Mouse (Mus musculus) midbrain, embryonic 14.5 days (tissue): ENCODE results near the gene Ptger1. TPM values are rescaled to one million over a fixed set of nuclear protein-coding genes. Genes with fewer than 3 reads are reported as not detected.
A peak's percentile ranks its signal among the peaks of the same experiment; 100 is the strongest.

Source experiments
- ATAC-seq: fragments of 200-750 bp; cut with Nextera tagmentation; 2 replicates; pipeline ENCODE4 v1.8.0; 2017; ENCODE audit warnings: moderate number of reproducible peaks, moderate library complexity; ENCODE audit not compliant: low FRiP score, low TSS enrichment
- DNase-seq: peaks from one replicate; pipeline ENCODE4 v3.0.0-alpha.2; 2015
- H3K27ac ChIP-seq: fragments of 300-500 bp; sonication (generic); replicated peaks from 2 replicates; pipeline ENCODE4 v1.5.1; 2014; ENCODE audit warnings: mild to moderate bottlenecking, low read depth, low read length, moderate library complexity
- H3K27me3 ChIP-seq: fragments of 300-500 bp; sonication (generic); 2 replicates; pipeline ENCODE4 v1.6.1; 2014; ENCODE audit warnings: low read length, control low read depth, mixed read lengths; ENCODE audit not compliant: control insufficient read depth, insufficient read depth
- H3K36me3 ChIP-seq: fragments of 300-500 bp; sonication (generic); 2 replicates; pipeline ENCODE4 v1.6.1; 2014; ENCODE audit warnings: low read length, control low read depth; ENCODE audit not compliant: control insufficient read depth, insufficient read depth
- H3K4me1 ChIP-seq: fragments of 300-500 bp; sonication (generic); 2 replicates; pipeline ENCODE4 v1.6.1; 2014; ENCODE audit warnings: mild to moderate bottlenecking, antibody characterized with exemption, low read length, control low read depth; ENCODE audit not compliant: control insufficient read depth, insufficient read depth
- H3K4me2 ChIP-seq: fragments of 300-500 bp; sonication (generic); 2 replicates; pipeline ENCODE4 v1.6.1; 2014; ENCODE audit warnings: mild to moderate bottlenecking, low read length, moderate library complexity
- H3K4me3 ChIP-seq: fragments of 300-500 bp; sonication (generic); replicated peaks from 2 replicates; pipeline ENCODE4 v1.5.1; 2014; ENCODE audit warnings: low read depth, low read length
- H3K9ac ChIP-seq: fragments of 300-500 bp; sonication (generic); replicated peaks from 2 replicates; pipeline ENCODE4 v1.6.1; 2014; ENCODE audit warnings: mild to moderate bottlenecking, low read length, moderate library complexity
- H3K9me3 ChIP-seq: fragments of 300-500 bp; sonication (generic); 2 replicates; pipeline ENCODE4 v1.6.1; 2016; ENCODE audit warnings: low read length, control low read depth, mixed read lengths; ENCODE audit not compliant: control insufficient read depth
- whole genome bisulfite sequencing: fragments of 180-500 bp; shearing (Covaris S2); extraction: QIAGEN DNeasy Blood & Tissue Kit; methylation state at CpG from one replicate; pipeline ENCODE4 v1.1.7; 2014; 5-methylcytosine and 5-hydroxymethylcytosine counted together
- polyA plus RNA-seq: library from polyadenylated mRNA; unstranded; fragments of >200 nt; fragmentation: Nextera tagmentation; extraction: Ambion mirVana; gene quantifications from 2 replicates; pipeline ENCODE4 v1.2.1, GENCODE M21; 2014

Gene Ptger1
- polyA plus RNA-seq, 1 experiment from 2014 or later, result 0.72 TPM

DNA sequence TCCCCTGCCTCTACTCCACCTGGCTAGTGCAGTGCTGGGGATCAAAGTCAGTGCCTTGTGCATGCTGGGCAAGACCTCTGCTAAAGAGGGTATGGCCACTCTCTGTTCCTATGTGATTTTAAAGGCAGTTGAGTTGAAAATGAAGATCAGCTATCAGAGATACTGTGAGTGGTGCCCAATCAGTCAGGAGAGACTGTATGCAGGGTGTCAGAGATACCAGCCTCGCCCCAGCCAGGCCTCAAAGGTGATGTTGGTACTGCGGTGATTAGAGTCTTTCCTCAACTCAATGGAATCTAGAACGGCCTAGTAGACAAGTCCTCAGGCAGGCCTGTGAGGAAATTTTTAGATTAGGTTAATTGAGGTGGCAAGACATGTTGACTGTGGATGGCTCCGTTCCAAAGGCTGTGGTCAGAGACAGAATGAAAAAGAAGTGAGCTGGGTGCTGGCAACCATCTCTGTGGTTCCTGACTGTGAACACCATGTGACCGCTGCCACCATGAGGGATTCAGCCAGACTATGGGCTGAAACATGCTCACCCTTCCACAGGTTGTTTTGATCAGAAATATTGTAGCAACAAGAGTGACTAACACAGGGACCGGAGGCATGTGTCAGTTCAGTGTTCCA, 40.7 kb upstream of the Ptger1 start:
- no peaks in the 10 kb centered on the region for H3K36me3 ChIP-seq
- DNase-seq (no peak), ATAC-seq (no peak)
- H3K9ac ChIP-seq, result no peak overlapping the region
- no peak overlapping the region for H3K27ac ChIP-seq
- H3K27me3 ChIP-seq, result no peaks in the 10 kb centered on the region
- no peak overlapping the region for H3K4me2 ChIP-seq
- no peaks in the 10 kb centered on the region for H3K4me1 ChIP-seq
- WGBS, result 91% methylated on average over 6 of the region's 6 CpGs
- H3K9me3 ChIP-seq, result no peaks in the 10 kb centered on the region
- H3K4me3 ChIP-seq, result no peak overlapping the region

DNA sequence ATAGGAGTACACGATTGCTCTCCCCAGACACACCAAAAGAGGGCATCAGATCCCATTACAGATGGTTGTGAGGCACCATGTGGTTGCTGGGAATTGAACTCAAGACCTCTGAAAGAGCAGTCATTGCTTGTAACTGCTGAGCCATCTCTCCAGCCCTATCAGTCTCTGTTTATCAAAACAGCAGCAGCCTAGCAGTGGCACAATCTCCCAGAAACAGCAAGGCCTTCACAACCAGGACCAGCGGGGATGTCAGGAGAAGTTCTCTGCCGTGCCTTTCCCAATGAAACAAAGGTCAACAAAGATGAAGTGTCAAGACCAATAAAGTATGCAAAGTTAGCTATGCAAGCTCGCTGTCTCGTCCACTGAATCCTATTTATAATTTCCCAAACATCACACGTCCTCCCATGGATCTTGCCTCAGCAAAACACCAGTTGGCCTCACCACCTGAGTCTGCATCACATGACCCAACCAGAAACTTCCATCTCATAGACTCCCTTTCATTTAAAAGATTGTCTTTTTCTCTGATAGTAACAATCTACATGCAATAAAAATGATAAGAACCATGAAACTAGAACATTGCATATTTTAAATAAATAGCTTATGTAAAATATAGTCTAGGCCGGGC, 34.3 kb upstream of the Ptger1 start:
- H3K4me3 ChIP-seq, result no peak overlapping the region
- H3K4me2 ChIP-seq, result no peak overlapping the region
- peaks cover 3% of the 10 kb centered on the region; the same call in 1 of the 2 replicates for H3K9me3 ChIP-seq
- no peaks in the 10 kb centered on the region for H3K36me3 ChIP-seq
- DNase-seq, result no peak
- no peak overlapping the region for H3K27ac ChIP-seq
- no peak overlapping the region for H3K9ac ChIP-seq
- H3K27me3 ChIP-seq, result no peaks in the 10 kb centered on the region
- H3K4me1 ChIP-seq, result no peaks in the 10 kb centered on the region
- 83% methylated on average over 7 of the region's 7 CpGs for WGBS
- no peak for ATAC-seq

DNA sequence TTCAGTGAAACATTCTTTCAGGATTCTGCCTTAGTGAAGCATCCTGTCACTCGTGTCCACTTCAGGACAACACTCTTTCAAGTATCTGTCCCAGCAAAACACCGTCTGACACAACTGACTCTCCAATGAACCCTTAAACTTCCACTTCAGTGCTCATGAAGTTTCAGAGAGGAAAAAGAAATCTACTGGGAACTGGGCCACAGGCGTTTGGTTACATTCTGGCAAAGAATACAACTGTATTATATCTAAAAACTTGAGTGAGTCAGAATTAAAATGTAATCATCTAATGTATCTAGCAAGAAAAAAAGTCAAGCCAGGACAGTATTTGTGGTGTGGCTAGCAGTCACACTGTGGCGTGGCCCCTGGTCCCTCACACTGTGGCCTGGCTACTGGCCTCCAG, 27.6 kb upstream of the Ptger1 start:
- H3K9me3 ChIP-seq, result peaks cover 3% of the 10 kb centered on the region; the same call in 1 of the 2 replicates
- no peak overlapping the region for H3K4me2 ChIP-seq
- H3K9ac ChIP-seq, result no peak overlapping the region
- H3K27me3 ChIP-seq, result no peaks in the 10 kb centered on the region
- 82% methylated on average over 4 of the region's 4 CpGs for WGBS
- no peaks in the 10 kb centered on the region for H3K36me3 ChIP-seq
- H3K4me3 ChIP-seq, result no peak overlapping the region
- H3K4me1 ChIP-seq, result no peaks in the 10 kb centered on the region
- ATAC-seq, result no peak
- no peak overlapping the region for H3K27ac ChIP-seq
- DNase-seq, result no peak

DNA sequence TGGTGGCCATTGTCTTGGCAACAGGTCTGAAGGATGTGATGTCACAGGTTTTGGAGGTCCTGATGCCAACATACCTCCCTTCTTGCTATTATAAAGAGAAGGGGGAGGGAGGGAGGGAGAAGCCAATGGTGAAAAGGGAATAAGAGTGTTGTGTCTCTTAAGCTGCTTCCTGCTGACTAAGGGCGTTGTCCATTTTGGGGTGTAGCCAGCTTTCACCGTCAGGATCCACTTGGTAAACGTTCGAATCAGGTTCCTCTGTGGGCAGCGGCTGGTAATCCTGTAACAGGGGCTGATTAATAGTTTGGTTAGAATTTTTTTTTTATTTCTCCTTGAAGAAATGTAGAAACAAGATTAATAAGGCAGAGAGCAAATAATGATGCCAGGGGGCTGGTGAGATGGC, 26.8 kb upstream of the Ptger1 start:
- ATAC-seq, result no peak
- no peaks in the 10 kb centered on the region for H3K4me1 ChIP-seq
- H3K4me2 ChIP-seq, result no peak overlapping the region
- no peaks in the 10 kb centered on the region for H3K27me3 ChIP-seq
- H3K9me3 ChIP-seq, result peaks cover 3% of the 10 kb centered on the region; the same call in 1 of the 2 replicates
- no peaks in the 10 kb centered on the region for H3K36me3 ChIP-seq
- no peak overlapping the region for H3K9ac ChIP-seq
- H3K4me3 ChIP-seq, result no peak overlapping the region
- DNase-seq, result no peak
- WGBS, result 76% methylated on average over 5 of the region's 5 CpGs
- no peak overlapping the region for H3K27ac ChIP-seq

DNA sequence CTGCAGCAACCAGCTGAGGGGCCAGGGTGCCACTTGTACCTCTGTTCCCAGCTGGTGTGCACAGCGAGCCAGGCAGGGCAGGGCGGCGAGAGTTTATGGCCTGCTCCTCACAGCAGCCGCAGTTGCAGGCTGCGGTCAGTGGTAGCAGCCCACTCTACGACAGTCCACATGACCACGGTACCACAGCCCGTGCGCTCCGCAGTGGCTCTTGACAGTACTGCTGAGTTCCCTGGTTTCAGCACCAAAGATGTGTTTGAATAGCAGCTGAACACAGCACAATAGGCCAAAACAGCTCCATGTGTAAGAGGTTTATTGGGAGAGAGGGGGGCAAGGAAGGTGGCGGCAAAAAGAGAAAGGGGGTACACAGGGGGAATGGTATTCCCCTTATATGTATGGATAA, 19.0 kb upstream of the Ptger1 start:
- no peak for ATAC-seq
- Histone ChIP-seq H3K4me2 (no peak overlapping the region), H3K27me3 (no peaks in the 10 kb centered on the region), H3K4me3 (no peak overlapping the region), H3K4me1 (peaks cover 2% of the 10 kb centered on the region; the same call in 1 of the 2 replicates), H3K9me3 (no peaks in the 10 kb centered on the region), H3K36me3 (no peaks in the 10 kb centered on the region), H3K27ac (no peak overlapping the region), H3K9ac (no peak overlapping the region)
- 94% methylated on average over 11 of the region's 11 CpGs for WGBS
- DNase-seq, result no peak

DNA sequence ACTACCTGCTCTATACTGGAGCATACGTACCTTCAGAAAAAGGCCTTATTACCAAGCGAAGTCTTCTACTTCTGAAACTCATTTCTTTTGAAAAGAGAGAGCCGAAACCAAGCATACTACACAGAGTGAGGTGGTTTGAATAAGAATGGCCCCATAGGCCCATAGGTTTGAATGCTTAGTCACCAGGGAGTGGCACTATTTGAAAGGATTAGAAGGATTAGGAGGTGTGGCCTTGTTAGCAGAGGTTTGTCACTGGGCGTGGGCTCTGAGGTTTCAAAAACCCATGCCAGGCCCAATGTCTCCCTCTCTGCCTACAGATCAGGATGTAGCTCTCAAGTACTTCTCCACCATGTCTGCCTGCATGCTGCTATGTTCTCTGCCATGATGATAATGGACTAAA, 18.4 kb upstream of the Ptger1 start:
- no peak for ATAC-seq
- WGBS, result 94% methylated on average over 4 of the region's 4 CpGs
- Histone ChIP-seq H3K4me1 (peaks cover 2% of the 10 kb centered on the region; the same call in 1 of the 2 replicates), H3K9ac (no peak overlapping the region), H3K27ac (no peak overlapping the region), H3K27me3 (no peaks in the 10 kb centered on the region), H3K36me3 (no peaks in the 10 kb centered on the region), H3K4me2 (no peak overlapping the region), H3K9me3 (no peaks in the 10 kb centered on the region), H3K4me3 (no peak overlapping the region)
- no peak for DNase-seq

DNA sequence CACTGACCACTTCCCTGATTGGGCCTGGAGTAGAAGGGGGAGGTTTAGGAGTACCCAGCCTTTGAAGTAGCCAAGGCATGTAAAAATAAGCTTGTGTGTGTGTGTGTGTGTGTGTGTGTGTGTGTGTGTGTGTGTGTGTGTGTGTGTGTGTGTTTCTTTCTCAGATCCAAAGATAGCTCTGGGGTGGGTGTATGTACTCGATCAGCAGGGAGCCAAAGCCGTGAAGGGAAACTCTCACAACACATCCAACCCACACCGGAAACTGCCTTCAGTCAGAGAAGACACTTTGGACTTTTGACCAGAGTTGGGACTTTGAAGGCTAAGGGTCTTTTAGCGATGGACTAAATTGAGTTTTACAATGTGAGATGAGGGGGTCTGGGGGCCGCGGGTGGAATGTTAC, 16.8 kb upstream of the Ptger1 start:
- Histone ChIP-seq H3K9me3 (no peaks in the 10 kb centered on the region), H3K4me2 (no peak overlapping the region), H3K9ac (no peak overlapping the region), H3K4me1 (peaks cover 11% of the 10 kb centered on the region), H3K27me3 (no peaks in the 10 kb centered on the region), H3K27ac (no peak overlapping the region), H3K36me3 (no peaks in the 10 kb centered on the region), H3K4me3 (no peak overlapping the region)
- ATAC-seq, result no peak
- 98% methylated on average over 6 of the region's 6 CpGs for WGBS
- DNase-seq, result no peak

DNA sequence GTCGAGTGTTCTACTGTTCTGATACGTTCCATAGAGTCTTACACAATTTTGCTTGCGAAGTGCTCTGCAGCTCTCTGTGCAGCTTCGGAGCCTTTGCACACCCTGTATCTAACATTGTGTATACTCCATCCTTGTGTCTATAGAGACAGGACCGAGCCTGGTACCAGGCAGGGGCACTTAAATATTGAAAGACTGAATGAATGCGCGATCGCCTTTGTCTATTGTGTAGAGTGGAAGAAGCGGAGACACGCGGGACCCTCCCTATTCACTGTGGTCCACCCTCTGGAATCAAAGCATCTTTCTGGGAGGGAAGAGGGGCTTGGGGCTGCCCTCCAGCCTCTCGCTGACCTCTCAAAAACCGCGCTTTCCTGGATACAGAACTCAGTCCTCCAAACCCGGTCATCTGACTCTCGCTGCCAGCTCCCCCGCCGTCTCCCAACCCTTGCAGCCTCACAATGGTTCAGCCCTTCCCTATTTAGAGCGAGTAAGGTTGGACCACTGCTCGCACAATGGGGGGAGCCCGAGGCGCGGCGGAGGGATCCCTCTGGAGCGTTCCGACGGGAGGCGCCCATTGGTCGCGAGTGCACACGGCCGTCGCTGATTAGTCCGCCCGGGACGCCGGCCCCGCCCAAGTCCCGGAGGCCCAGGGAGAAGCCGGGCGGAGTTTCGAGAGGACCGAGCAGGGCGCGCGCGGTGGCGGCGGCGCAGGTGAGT, 14.3 kb upstream of the Ptger1 start, which contains the start of gene Gipc1:
Gipc1 (plus strand) TSS at position 648 of the 714 bp plus-strand sequence.
- ATAC-seq (peak; percentile 96), DNase-seq (peak; percentile 99)
- H3K4me2 ChIP-seq, result peak within 1 kb of the TSS; percentile 95
- no peaks in the 10 kb centered on the region for H3K9me3 ChIP-seq
- H3K4me3 ChIP-seq, result peak within 1 kb of the TSS; percentile 69
- peaks cover 11% of the 10 kb centered on the region for H3K4me1 ChIP-seq
- peak within 1 kb of the TSS; percentile 77 for H3K9ac ChIP-seq
- H3K36me3 ChIP-seq, result no peaks in the 10 kb centered on the region; the same call in 1 of the 2 replicates
- 4% methylated on average over 45 of the region's 50 CpGs for WGBS
- peak within 1 kb of the TSS; percentile 92 for H3K27ac ChIP-seq
- H3K27me3 ChIP-seq, result no peaks in the 10 kb centered on the region
